8 mouse cellular contexts compared by ENCODE assay signal in the genomic region with DNA sequence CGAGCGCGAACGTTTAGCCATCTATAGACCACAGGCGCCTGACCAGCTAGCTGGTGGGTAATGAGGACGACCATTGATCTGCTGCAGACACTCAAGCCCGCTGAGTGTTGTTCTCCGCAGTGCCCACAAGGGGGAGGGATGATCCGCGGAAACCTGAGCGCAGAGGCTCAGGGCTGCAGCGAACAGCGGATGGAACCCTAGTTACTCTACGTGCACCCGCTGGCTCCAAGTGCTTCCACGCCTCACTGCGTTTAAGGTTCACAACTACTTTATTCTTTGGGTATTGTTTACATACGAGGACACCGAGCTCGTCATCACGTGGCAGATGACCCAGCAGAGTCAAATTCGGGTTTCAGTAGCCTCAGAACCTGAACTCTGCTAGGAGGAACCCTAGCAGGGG. TPM values are rescaled to one million over a fixed set of nuclear protein-coding genes. Genes with fewer than 3 reads are reported as not detected.
DNase-seq lines count a peak whose midpoint lies in the region; ATAC-seq and TF ChIP-seq lines count a peak whose summit lies in the region.

No protein-coding gene starts in this region.

- 0 out of 2 replicates have a peak overlapping the region, but pooled peaks have one; percentile 4 for H3K27ac ChIP-seq in kidney, adult 2 months (ENCODE audit: insufficient read depth, low read depth, low read length)
- no peak overlapping the region; the same call in 1 of the 2 replicates for H3K27ac ChIP-seq in liver, adult 2 months (replicated peaks; ENCODE audit: insufficient read depth, low read depth, low read length)
- H3K27ac ChIP-seq in stomach, embryonic 15.5 days: no peak overlapping the region

- 3% methylated on average over 22 of the region's 22 CpGs for WGBS in kidney, adult 2 months
- WGBS in liver, adult 2 months: 3% methylated on average over 22 of the region's 22 CpGs
- 1% methylated on average over 22 of the region's 22 CpGs for WGBS in stomach, embryonic 15.5 days

- H3K36me3 ChIP-seq in kidney, adult 2 months (ENCODE audit: control insufficient read depth, insufficient read depth, low read length): no peaks in the 10 kb centered on the region
- no peaks in the 10 kb centered on the region for H3K36me3 ChIP-seq in liver, adult 2 months (ENCODE audit: control insufficient read depth, insufficient read depth, low read length)
- H3K36me3 ChIP-seq in stomach, embryonic 15.5 days: no peaks in the 10 kb centered on the region

- H3K9ac ChIP-seq in liver, adult 2 months (ENCODE audit: low read depth, low read length): no peak overlapping the region
- H3K9ac ChIP-seq in stomach, embryonic 15.5 days: no peak overlapping the region

- no peaks in the 10 kb centered on the region for H3K27me3 ChIP-seq in kidney, adult 2 months (replicated peaks; ENCODE audit: control insufficient read depth, insufficient read depth, low read length)
- H3K27me3 ChIP-seq in liver, adult 2 months (ENCODE audit: control insufficient read depth, insufficient read depth, low read length): peaks cover 5% of the 10 kb centered on the region
- H3K27me3 ChIP-seq in stomach, embryonic 15.5 days (replicated peaks): peaks cover 21% of the 10 kb centered on the region

- peak; percentile 66 for ATAC-seq in monocyte, adult 5-6 weeks (replicated peaks; ENCODE audit: insufficient number of reproducible peaks, low FRiP score, low TSS enrichment, poor library complexity, severe bottlenecking)
- ATAC-seq in stomach, embryonic 15.5 days (ENCODE audit: insufficient read depth, low FRiP score, low read depth): no peak

- no peaks in the 10 kb centered on the region for H3K79me2 ChIP-seq in liver, adult 2 months (ENCODE audit: control insufficient read depth, insufficient read depth, low read length)

- TF ChIP-seq CTCF in kidney, adult 2 months (conservative IDR thresholded peaks at IDR 0.05; ENCODE audit: insufficient read depth, insufficient read length, low read depth, low read length): peak; percentile 94
- peak; percentile 99 for TF ChIP-seq CTCF in liver, adult 2 months (IDR thresholded peaks at IDR 0.05; ENCODE audit: low read depth, low read length)

- peak overlapping the region; percentile 91 for H3K4me2 ChIP-seq in stomach, embryonic 15.5 days

- no peak for TF ChIP-seq POLR2A in kidney, adult 2 months (IDR thresholded peaks at IDR 0.05; ENCODE audit: low read depth, low read length)
- TF ChIP-seq POLR2A in liver, adult 2 months (IDR thresholded peaks at IDR 0.05; ENCODE audit: extremely low read depth, insufficient read depth, low read length): no peak

- H3K9me3 ChIP-seq in stomach, embryonic 15.5 days: no peaks in the 10 kb centered on the region

- peak; percentile 70 for DNase-seq in right cerebral cortex, adult 18-20 months
- DNase-seq in right cerebral cortex, postnatal 36 days (ENCODE audit: low spot score in 2 of 2): no peak
- DNase-seq in embryo, embryonic 11.5 days (ENCODE audit: low read depth, low spot score): peak; percentile 75
- DNase-seq in heart, adult 8-10 months (ENCODE audit: low spot score): peak; percentile 78
- DNase-seq in kidney, adult 2 months: peak; percentile 89
- peak; percentile 58 for DNase-seq in liver, adult 2 months (ENCODE audit: extremely low read depth, low read depth, low spot score)

- peaks cover 23% of the 10 kb centered on the region for H3K4me1 ChIP-seq in kidney, adult 2 months (ENCODE audit: control insufficient read depth, insufficient read depth, low read length)
- H3K4me1 ChIP-seq in liver, adult 2 months (ENCODE audit: control insufficient read depth, insufficient read depth, low read length): peaks cover 10% of the 10 kb centered on the region
- peaks cover 40% of the 10 kb centered on the region for H3K4me1 ChIP-seq in stomach, embryonic 15.5 days

- H3K4me3 ChIP-seq in kidney, adult 2 months (ENCODE audit: insufficient read depth, low read depth, low read length): no peak overlapping the region
- H3K4me3 ChIP-seq in liver, adult 2 months (ENCODE audit: insufficient read depth, low read depth, low read length): no peak overlapping the region; the same call in 1 of the 2 replicates
- H3K4me3 ChIP-seq in stomach, embryonic 15.5 days (replicated peaks): no peak overlapping the region; the same call in 1 of the 2 replicates

RNA-seq across cellular contexts. Expression of a gene that starts 4.4 kb away (rescaled TPM):
- 10 to 100 TPM; 11.9 to 20.4 (median 13.3) TPM for total RNA-seq in heart, adult 8-10 months (2022)
- 38.4 and 46.8 TPM in 2 replicates for polyA plus RNA-seq in kidney, adult 2 months (2012; rRNA removed)
- total RNA-seq in liver, adult 2 months (2014; rRNA removed): 0.55 and 1.2 TPM in 2 replicates
- 1.6 and 3.0 TPM in 2 replicates for polyA plus RNA-seq in liver, adult 2 months (2012; rRNA removed)
- 59.2 to 68.0 TPM (median 67.2 TPM) in 3 replicates for total RNA-seq in monocyte, adult 5-6 weeks (2017)
- 21.2 and 21.5 TPM in 2 replicates for polyA plus RNA-seq in stomach, embryonic 15.5 days (2015; fragmentation: Nextera tagmentation; extraction: Ambion mirVana)

RNA-seq across cellular contexts. Expression of a gene that starts 53.4 kb away (rescaled TPM):
- 10 to 100 TPM; 11.0 to 12.5 (median 11.6) TPM for total RNA-seq in heart, adult 8-10 months (2022)
- polyA plus RNA-seq in kidney, adult 2 months (2012; rRNA removed): 21.9 and 24.0 TPM in 2 replicates
- total RNA-seq in liver, adult 2 months (2014; rRNA removed): 3.5 and 6.0 TPM in 2 replicates
- polyA plus RNA-seq in liver, adult 2 months (2012; rRNA removed): 8.0 and 9.8 TPM in 2 replicates
- 8.9 to 19.9 TPM (median 12.6 TPM) in 3 replicates for total RNA-seq in monocyte, adult 5-6 weeks (2017)
- polyA plus RNA-seq in stomach, embryonic 15.5 days (2015; fragmentation: Nextera tagmentation; extraction: Ambion mirVana): 5.9 and 6.2 TPM in 2 replicates

Comparison
In these comparisons a context has a peak if more than half of its experiments do, and no peak if none do; other contexts are left out.
1. DNase-seq: peak in right cerebral cortex, adult 18-20 months (single experiment), embryo, embryonic 11.5 days (single experiment), heart, adult 8-10 months (single experiment), kidney, adult 2 months (single experiment) and liver, adult 2 months (single experiment); none in right cerebral cortex, postnatal 36 days (0 of 2).